Mouse (Mus musculus) kidney, postnatal 0 days (tissue): ENCODE results near the gene Egfr. TPM values are rescaled to one million over a fixed set of nuclear protein-coding genes. Genes with fewer than 3 reads are reported as not detected.

Experiments used
- ATAC-seq: fragments of 200-750 bp; cut with Nextera tagmentation; replicated peaks from 2 replicates; pipeline ENCODE4 v1.8.0; 2017; ENCODE audit warnings: low read depth, moderate number of reproducible peaks, moderate TSS enrichment, moderate library complexity; ENCODE audit not compliant: low FRiP score
- DNase-seq: peaks from one replicate; pipeline ENCODE4 v3.0.0-alpha.2; 2016; ENCODE audit warnings: low spot score
- H3K27ac ChIP-seq: fragments of 300-500 bp; sonication (generic); 2 replicates; pipeline ENCODE4 v1.5.1; 2014; ENCODE audit warnings: mild to moderate bottlenecking
- H3K27me3 ChIP-seq: fragments of 300-500 bp; sonication (generic); 2 replicates; pipeline ENCODE4 v1.6.1; 2014; ENCODE audit warnings: low read length, mixed read lengths; ENCODE audit not compliant: insufficient read depth
- H3K36me3 ChIP-seq: fragments of 300-500 bp; sonication (generic); 2 replicates; pipeline ENCODE4 v1.6.1; 2014; ENCODE audit warnings: low read length, mixed read lengths; ENCODE audit not compliant: insufficient read depth
- H3K4me1 ChIP-seq: fragments of 300-500 bp; sonication (generic); replicated peaks from 2 replicates; pipeline ENCODE4 v1.6.1; 2014; ENCODE audit warnings: antibody characterized with exemption, low read length, mixed read lengths; ENCODE audit not compliant: insufficient read depth
- H3K4me2 ChIP-seq: fragments of 300-500 bp; sonication (generic); 2 replicates; pipeline ENCODE4 v1.6.1; 2014; ENCODE audit warnings: mild to moderate bottlenecking, low read length, moderate library complexity, mixed read lengths
- H3K4me3 ChIP-seq: fragments of 300-500 bp; sonication (generic); replicated peaks from 2 replicates; pipeline ENCODE4 v1.5.1; 2014; ENCODE audit warnings: low read depth, low read length
- H3K9ac ChIP-seq: fragments of 300-500 bp; sonication (generic); 2 replicates; pipeline ENCODE4 v1.6.1; 2014; ENCODE audit warnings: low read depth, low read length
- H3K9me3 ChIP-seq: fragments of 300-500 bp; sonication (generic); replicated peaks from 2 replicates; pipeline ENCODE4 v1.6.1; 2016; ENCODE audit warnings: low read length, inconsistent platforms, mixed read lengths
- CTCF ChIP-seq: IDR thresholded peaks from 2 replicates; pipeline ENCODE4 v1.5.1; 2016; ENCODE audit warnings: antibody characterized with exemption, low read depth, mild to moderate bottlenecking, moderate library complexity
- WGBS: fragments of 180-500 bp; shearing (Covaris S2); extraction: QIAGEN DNeasy Blood & Tissue Kit; methylation state at CpG from one replicate; pipeline ENCODE4 v1.1.7; 2014; 5-methylcytosine and 5-hydroxymethylcytosine counted together
- polyA plus RNA-seq: library from polyadenylated mRNA; unstranded; fragments of >200 nt; fragmentation: Nextera tagmentation; extraction: Ambion mirVana; gene quantifications from 2 replicates; pipeline ENCODE4 v1.2.1, GENCODE M21; 2015

Gene Egfr
- polyA plus RNA-seq, 1 experiment from 2014 or later = 4.6 TPM

DNA sequence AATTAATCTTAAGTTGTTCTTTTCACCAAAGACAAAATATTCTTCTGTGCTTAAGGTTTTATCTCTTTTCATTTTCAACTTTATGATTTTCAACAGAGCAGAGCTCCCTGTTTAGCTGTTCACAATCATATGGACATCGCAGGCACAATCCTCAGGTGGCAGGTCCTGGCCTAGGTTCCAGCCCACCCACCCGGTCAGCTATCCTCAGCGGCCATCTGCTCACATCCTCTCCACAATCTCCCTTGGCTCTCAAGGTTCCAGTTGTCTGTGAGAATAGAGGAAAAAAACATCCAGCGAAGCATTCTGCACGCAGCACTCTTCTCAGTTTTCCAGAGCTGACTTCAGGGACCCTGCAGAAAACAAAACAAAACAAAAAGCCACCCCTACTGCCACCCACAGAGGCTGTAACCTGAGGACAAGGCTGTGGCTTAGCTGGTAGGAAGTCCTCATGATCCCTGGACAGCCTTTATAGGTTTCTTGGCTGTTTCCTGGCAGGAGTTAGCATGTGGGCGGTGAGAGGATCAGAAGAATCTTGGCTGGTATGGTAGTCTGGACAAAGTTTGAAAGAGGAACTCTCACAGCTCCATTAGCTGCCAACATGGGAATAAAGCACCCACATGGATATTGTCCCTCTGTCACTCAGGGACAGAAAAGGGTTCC is 183.7 kb downstream of the Egfr start:
- Histone ChIP-seq H3K4me3 (no peak overlapping the region), H3K27me3 (no peaks in the 10 kb centered on the region), H3K36me3 (no peaks in the 10 kb centered on the region), H3K4me1 (no peaks in the 10 kb centered on the region), H3K4me2 (no peak overlapping the region), H3K27ac (no peak overlapping the region), H3K9ac (no peak overlapping the region), H3K9me3 (no peaks in the 10 kb centered on the region)
- no peak for DNase-seq
- ATAC-seq = no peak
- 51% methylated on average over 6 of the region's 6 CpGs for WGBS
- TF ChIP-seq CTCF = no peak

- Histone ChIP-seq H3K36me3 (no peaks in the 10 kb centered on the region), H3K4me3 (no peak overlapping the region), H3K4me1 (no peaks in the 10 kb centered on the region), H3K9ac (no peak overlapping the region), H3K4me2 (no peak overlapping the region), H3K27ac (no peak overlapping the region), H3K27me3 (no peaks in the 10 kb centered on the region), H3K9me3 (no peaks in the 10 kb centered on the region)
- WGBS = 77% methylated on average over 4 of the region's 4 CpGs
- ATAC-seq (no peak), DNase-seq (no peak)
- no peak for TF ChIP-seq CTCF
Observed at GRCm38 (mm10) chr11:16941103-16941793, 189.2 kb downstream of the Egfr start.

DNA sequence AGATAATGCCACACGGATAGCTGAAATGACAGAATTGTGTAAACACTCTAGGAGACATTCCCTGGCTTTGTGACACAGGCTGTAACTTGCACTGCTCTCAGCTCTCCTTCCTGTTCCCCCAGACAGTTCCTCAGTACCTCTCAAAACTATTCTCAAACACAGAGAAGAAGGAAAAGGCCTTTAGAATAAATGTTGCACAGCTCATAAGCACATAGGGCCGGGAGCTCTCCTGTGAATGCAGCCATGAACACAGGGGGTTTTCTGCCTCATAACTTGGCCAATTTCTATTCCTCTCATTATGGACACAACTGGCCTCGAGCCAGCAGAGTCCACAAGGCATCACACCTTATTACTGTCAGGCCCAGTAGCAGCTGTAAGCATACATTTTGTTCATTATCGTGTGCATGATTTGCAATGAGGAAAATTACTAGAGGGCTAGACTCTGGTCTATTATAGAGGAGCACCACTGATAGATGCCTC is 190.0 kb downstream of the Egfr start:
- ATAC-seq = no peak
- no peak for TF ChIP-seq CTCF
- WGBS = 74% methylated on average over 4 of the region's 4 CpGs

GRCm38 (mm10) chr11:16943016-16943415 is 191.0 kb downstream of the Egfr start:
- no peak for ATAC-seq
- DNase-seq = no peak
- Histone ChIP-seq H3K27ac (no peak overlapping the region), H3K4me3 (no peak overlapping the region), H3K9me3 (no peaks in the 10 kb centered on the region), H3K4me2 (no peak overlapping the region), H3K9ac (no peak overlapping the region), H3K27me3 (no peaks in the 10 kb centered on the region), H3K4me1 (no peaks in the 10 kb centered on the region), H3K36me3 (no peaks in the 10 kb centered on the region)
- 79% methylated on average over 4 of the region's 4 CpGs for WGBS
- no peak for TF ChIP-seq CTCF

More for the DNA sequence above, 190.0 kb downstream of the Egfr start:
- H3K4me2 ChIP-seq = no peak overlapping the region
- H3K27me3 ChIP-seq = no peaks in the 10 kb centered on the region
- DNase-seq = no peak
- H3K4me1 ChIP-seq = no peaks in the 10 kb centered on the region
- H3K9me3 ChIP-seq = no peaks in the 10 kb centered on the region
- H3K4me3 ChIP-seq = no peak overlapping the region
- H3K36me3 ChIP-seq = no peaks in the 10 kb centered on the region
- H3K27ac ChIP-seq = no peak overlapping the region
- H3K9ac ChIP-seq = no peak overlapping the region

DNA sequence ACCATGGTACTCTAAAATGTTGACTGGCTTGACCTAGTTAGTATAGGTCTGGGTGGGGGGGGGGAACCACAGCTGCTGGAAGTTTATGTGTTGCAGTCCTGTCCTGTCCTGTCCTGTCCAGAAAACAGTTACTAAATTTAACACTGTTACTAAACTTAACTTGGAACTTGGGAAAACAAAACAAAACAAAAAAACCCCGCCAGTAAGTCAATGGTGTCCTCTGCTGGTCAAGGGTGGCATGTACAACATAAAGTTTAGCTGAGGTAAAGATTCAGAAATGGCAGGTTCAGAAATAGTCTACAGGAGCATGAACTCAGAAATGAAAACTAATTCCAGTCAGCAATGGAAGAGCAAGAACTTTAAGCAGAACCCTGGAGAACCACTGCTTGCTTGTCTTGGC is 196.8 kb downstream of the Egfr start:
- 33% methylated on average over 1 of the region's 1 CpGs for WGBS
- peak; percentile 82 for DNase-seq
- Histone ChIP-seq H3K36me3 (no peaks in the 10 kb centered on the region), H3K4me3 (no peak overlapping the region), H3K9ac (no peak overlapping the region), H3K4me1 (no peaks in the 10 kb centered on the region), H3K9me3 (no peaks in the 10 kb centered on the region), H3K27ac (no peak overlapping the region), H3K4me2 (no peak overlapping the region), H3K27me3 (no peaks in the 10 kb centered on the region)
- ATAC-seq = no peak
- peak; percentile 95 for TF ChIP-seq CTCF

GRCm38 (mm10) chr11:16950226-16950975 is 198.4 kb downstream of the Egfr start:
- H3K27me3 ChIP-seq = no peaks in the 10 kb centered on the region
- no peak for TF ChIP-seq CTCF
- H3K4me2 ChIP-seq = peak overlapping the region; percentile 61
- ATAC-seq (no peak), DNase-seq (peak; percentile 9)
- no peaks in the 10 kb centered on the region for H3K36me3 ChIP-seq
- no peaks in the 10 kb centered on the region for H3K4me1 ChIP-seq
- H3K9ac ChIP-seq = peak overlapping the region; percentile 56
- 25% methylated on average over 13 of the region's 13 CpGs for WGBS
- no peak overlapping the region for H3K27ac ChIP-seq
- peak overlapping the region; percentile 37 for H3K4me3 ChIP-seq
- H3K9me3 ChIP-seq = no peaks in the 10 kb centered on the region
